Mouse (Mus musculus) embryonic facial prominence, embryonic 15.5 days (tissue): Measurements from ENCODE around the gene Pih1d2. TPM values are rescaled to one million over a fixed set of nuclear protein-coding genes. Genes with fewer than 3 reads are reported as not detected.

ENCODE experiments used
- ATAC-seq: fragments of 200-750 bp; cut with Nextera tagmentation; 2 replicates; pipeline ENCODE4 v1.8.0; 2017; ENCODE audit warnings: low read depth, moderate TSS enrichment; ENCODE audit not compliant: insufficient number of reproducible peaks, low FRiP score, low TSS enrichment
- H3K27ac ChIP-seq: fragments of 300-500 bp; sonication (generic); replicated peaks from 2 replicates; pipeline ENCODE4 v1.5.1; 2015; ENCODE audit warnings: mild to moderate bottlenecking, inconsistent platforms
- H3K27me3 ChIP-seq: fragments of 300-500 bp; sonication (generic); 2 replicates; pipeline ENCODE4 v1.6.1; 2015; ENCODE audit warnings: inconsistent platforms
- H3K36me3 ChIP-seq: fragments of 300-500 bp; sonication (generic); 2 replicates; pipeline ENCODE4 v1.6.1; 2015; ENCODE audit warnings: mild to moderate bottlenecking, inconsistent platforms
- H3K4me1 ChIP-seq: fragments of 300-500 bp; sonication (generic); 2 replicates; pipeline ENCODE4 v1.6.1; 2015; ENCODE audit warnings: inconsistent platforms
- H3K4me2 ChIP-seq: fragments of 300-500 bp; sonication (generic); replicated peaks from 2 replicates; pipeline ENCODE4 v1.6.1; 2015; ENCODE audit warnings: mild to moderate bottlenecking, inconsistent platforms
- H3K4me3 ChIP-seq: fragments of 300-500 bp; sonication (generic); replicated peaks from 2 replicates; pipeline ENCODE4 v1.5.1; 2015; ENCODE audit warnings: mild to moderate bottlenecking, inconsistent platforms
- H3K9ac ChIP-seq: fragments of 300-500 bp; sonication (generic); 2 replicates; pipeline ENCODE4 v1.6.1; 2015; ENCODE audit warnings: inconsistent platforms
- H3K9me3 ChIP-seq: fragments of 300-500 bp; sonication (generic); replicated peaks from 2 replicates; pipeline ENCODE4 v1.6.1; 2016; ENCODE audit warnings: inconsistent platforms
- WGBS: fragments of 180-500 bp; shearing (Covaris S2); methylation state at CpG from one replicate; pipeline ENCODE4 v1.1.7; 2015; 5-methylcytosine and 5-hydroxymethylcytosine counted together
- polyA plus RNA-seq: library from polyadenylated mRNA; unstranded; fragments of >200 nt; fragmentation: Nextera tagmentation; extraction: Ambion mirVana; gene quantifications from 2 replicates; pipeline ENCODE4 v1.2.1, GENCODE M21; 2015

The Pih1d2 gene
- polyA plus RNA-seq: 8.8 and 12.8 TPM in 2 replicates

GRCm38 (mm10) chr9:50616766-50617603, at the start of gene Pih1d2, which contains the start of gene Nkapd1:
TSS of gene Pih1d2 (plus strand) at chr9:50617321.
TSS of gene Nkapd1 (minus strand) at chr9:50617464.
- peaks cover 27% of the 10 kb centered on the region for H3K36me3 ChIP-seq
- H3K9ac ChIP-seq: peak within 1 kb of the TSS; percentile 96
- H3K27ac ChIP-seq: peak within 1 kb of the TSS; percentile 97
- H3K4me3 ChIP-seq: peak within 1 kb of the TSS; percentile 79
- no peaks in the 10 kb centered on the region for H3K27me3 ChIP-seq
- peak within 1 kb of the TSS; percentile 59 for H3K4me2 ChIP-seq
- no peaks in the 10 kb centered on the region for H3K9me3 ChIP-seq
- H3K4me1 ChIP-seq: peaks cover 11% of the 10 kb centered on the region
- peak; percentile 93 for ATAC-seq
- under 1% methylated on average over 80 of the region's 81 CpGs for WGBS

DNA sequence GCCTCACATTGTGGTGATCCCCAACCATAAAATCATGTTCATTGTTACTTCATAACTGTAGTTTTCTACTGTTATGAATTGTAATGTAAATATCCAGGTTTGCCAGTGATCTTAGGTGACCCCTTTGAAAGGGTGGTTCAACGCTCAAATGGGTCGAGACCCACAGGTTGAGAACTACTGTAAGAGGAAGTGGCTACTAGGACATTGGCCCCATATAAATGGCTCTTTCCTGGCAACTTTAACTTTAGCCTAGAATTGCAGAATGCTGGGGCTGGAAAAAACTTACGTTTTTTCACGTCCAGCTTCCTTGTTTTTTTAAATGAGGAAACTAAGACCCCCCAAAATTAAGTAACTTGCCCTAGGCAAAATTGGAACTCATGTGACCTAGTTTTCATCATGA, 49.7 kb upstream of the Pih1d2 start:
- Histone ChIP-seq H3K27ac (no peak overlapping the region), H3K4me3 (no peak overlapping the region), H3K9me3 (no peaks in the 10 kb centered on the region), H3K27me3 (no peaks in the 10 kb centered on the region), H3K4me2 (no peak overlapping the region), H3K36me3 (no peaks in the 10 kb centered on the region), H3K4me1 (no peaks in the 10 kb centered on the region), H3K9ac (no peak overlapping the region)
- WGBS: 82% methylated on average over 4 of the region's 4 CpGs
- ATAC-seq: no peak

- Histone ChIP-seq H3K4me2 (no peak overlapping the region), H3K27me3 (no peaks in the 10 kb centered on the region), H3K9ac (no peak overlapping the region), H3K4me1 (no peaks in the 10 kb centered on the region), H3K9me3 (no peaks in the 10 kb centered on the region), H3K27ac (no peak overlapping the region), H3K4me3 (no peak overlapping the region), H3K36me3 (no peaks in the 10 kb centered on the region)
- 85% methylated on average over 2 of the region's 2 CpGs for WGBS
- no peak for ATAC-seq
Measured at GRCm38 (mm10) chr9:50567881-50568280, 49.2 kb upstream of the Pih1d2 start.

GRCm38 (mm10) chr9:50569599-50570525, 47.3 kb upstream of the Pih1d2 start:
- H3K4me3 ChIP-seq: no peak overlapping the region

DNA sequence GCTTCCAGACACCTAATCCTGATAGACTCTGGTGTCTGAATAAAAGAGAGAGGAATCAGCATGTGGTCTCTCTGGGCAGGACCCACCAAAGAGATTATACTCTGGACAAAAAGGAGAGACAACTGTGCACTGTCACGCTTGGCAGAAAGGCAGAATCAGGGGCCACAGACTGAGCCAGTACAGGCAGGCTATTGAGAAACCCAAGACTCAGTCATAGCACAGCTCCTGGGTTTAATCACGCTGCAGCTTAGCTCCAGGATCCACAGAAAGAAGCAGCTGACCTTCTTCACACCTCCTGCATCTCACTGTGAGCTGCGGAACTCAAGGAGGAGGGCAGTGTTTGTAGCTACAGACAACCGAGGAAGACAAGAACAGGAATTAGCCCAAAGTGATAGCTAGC, 36.8 kb upstream of the Pih1d2 start:
- WGBS: 41% methylated on average over 4 of the region's 4 CpGs
- H3K4me1 ChIP-seq: no peaks in the 10 kb centered on the region
- H3K9ac ChIP-seq: no peak overlapping the region
- no peak overlapping the region for H3K4me3 ChIP-seq
- no peaks in the 10 kb centered on the region for H3K27me3 ChIP-seq
- ATAC-seq: no peak
- no peak overlapping the region for H3K27ac ChIP-seq
- H3K9me3 ChIP-seq: no peaks in the 10 kb centered on the region
- H3K4me2 ChIP-seq: no peak overlapping the region
- no peaks in the 10 kb centered on the region for H3K36me3 ChIP-seq

More at GRCm38 (mm10) chr9:50569599-50570525, 47.3 kb upstream of the Pih1d2 start:
- Histone ChIP-seq H3K9ac (no peak overlapping the region), H3K27me3 (no peaks in the 10 kb centered on the region), H3K36me3 (no peaks in the 10 kb centered on the region), H3K4me1 (no peaks in the 10 kb centered on the region), H3K27ac (no peak overlapping the region), H3K4me2 (no peak overlapping the region), H3K9me3 (no peaks in the 10 kb centered on the region)
- ATAC-seq: no peak
- WGBS: 75% methylated on average over 10 of the region's 10 CpGs

- H3K4me1 ChIP-seq: no peaks in the 10 kb centered on the region
- no peak for ATAC-seq
- H3K36me3 ChIP-seq: no peaks in the 10 kb centered on the region
- H3K4me2 ChIP-seq: no peak overlapping the region
- H3K27ac ChIP-seq: no peak overlapping the region
- no peaks in the 10 kb centered on the region for H3K9me3 ChIP-seq
- H3K4me3 ChIP-seq: no peak overlapping the region
- WGBS: 76% methylated on average over 6 of the region's 6 CpGs
- no peak overlapping the region for H3K9ac ChIP-seq
- no peaks in the 10 kb centered on the region for H3K27me3 ChIP-seq
Measured at GRCm38 (mm10) chr9:50585145-50585818, 31.8 kb upstream of the Pih1d2 start.

DNA sequence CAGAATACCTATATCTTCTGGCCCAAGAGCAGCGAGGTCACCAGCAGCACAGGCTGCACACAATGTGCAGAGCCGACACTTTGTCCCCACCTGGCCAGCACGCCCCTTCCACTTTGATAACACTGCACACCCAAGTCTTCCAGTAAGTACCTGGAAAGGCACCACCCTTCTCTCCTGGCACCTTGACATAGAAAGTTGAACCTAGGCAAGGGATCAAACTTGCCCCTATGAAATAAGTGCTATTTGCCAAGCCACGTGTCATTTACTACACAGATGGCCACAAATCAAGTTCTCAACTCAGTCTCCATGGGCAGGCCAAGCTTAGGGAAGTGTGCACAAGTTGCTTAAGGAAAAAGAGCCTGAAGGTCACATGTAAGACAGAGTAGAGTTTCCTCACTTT, 30.2 kb upstream of the Pih1d2 start:
- WGBS: 72% methylated on average over 4 of the region's 4 CpGs

GRCm38 (mm10) chr9:50590856-50591518, 26.1 kb upstream of the Pih1d2 start:
- Histone ChIP-seq H3K4me2 (no peak overlapping the region), H3K27ac (no peak overlapping the region), H3K4me1 (no peaks in the 10 kb centered on the region), H3K4me3 (no peak overlapping the region), H3K9me3 (no peaks in the 10 kb centered on the region), H3K27me3 (no peaks in the 10 kb centered on the region), H3K9ac (no peak overlapping the region), H3K36me3 (peaks cover 12% of the 10 kb centered on the region)
- no peak for ATAC-seq
- WGBS: 68% methylated on average over 10 of the region's 10 CpGs

More for the DNA sequence above, 30.2 kb upstream of the Pih1d2 start:
- H3K4me3 ChIP-seq: no peak overlapping the region
- H3K9ac ChIP-seq: no peak overlapping the region
- no peaks in the 10 kb centered on the region for H3K36me3 ChIP-seq
- H3K9me3 ChIP-seq: no peaks in the 10 kb centered on the region
- H3K27ac ChIP-seq: no peak overlapping the region
- no peak for ATAC-seq
- H3K27me3 ChIP-seq: no peaks in the 10 kb centered on the region
- no peak overlapping the region for H3K4me2 ChIP-seq
- no peaks in the 10 kb centered on the region for H3K4me1 ChIP-seq

DNA sequence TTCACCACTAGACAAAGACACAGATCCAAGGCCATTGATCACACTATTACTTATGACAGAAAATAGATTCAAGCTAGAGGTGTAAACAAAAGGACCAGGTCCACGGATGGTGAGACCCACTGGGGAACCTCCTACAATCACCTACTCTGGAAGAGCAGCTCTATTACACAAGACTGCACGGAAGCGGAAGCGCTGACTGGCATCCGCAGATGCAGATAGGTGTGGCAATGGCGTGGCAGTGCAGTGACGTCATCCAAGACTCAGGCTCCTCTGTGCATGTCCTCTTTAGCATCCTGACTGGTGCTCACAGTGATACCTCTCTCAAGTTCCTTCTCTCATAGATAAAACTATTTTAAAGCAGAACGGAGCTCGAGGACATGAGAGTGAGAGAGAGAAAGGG, 24.2 kb upstream of the Pih1d2 start:
- H3K36me3 ChIP-seq: peaks cover 30% of the 10 kb centered on the region
- H3K9me3 ChIP-seq: no peaks in the 10 kb centered on the region
- H3K4me1 ChIP-seq: no peaks in the 10 kb centered on the region
- no peak overlapping the region for H3K4me3 ChIP-seq
- no peak overlapping the region for H3K4me2 ChIP-seq
- 88% methylated on average over 9 of the region's 9 CpGs for WGBS
- no peak overlapping the region for H3K9ac ChIP-seq
- no peaks in the 10 kb centered on the region for H3K27me3 ChIP-seq
- no peak overlapping the region for H3K27ac ChIP-seq
- ATAC-seq: no peak

DNA sequence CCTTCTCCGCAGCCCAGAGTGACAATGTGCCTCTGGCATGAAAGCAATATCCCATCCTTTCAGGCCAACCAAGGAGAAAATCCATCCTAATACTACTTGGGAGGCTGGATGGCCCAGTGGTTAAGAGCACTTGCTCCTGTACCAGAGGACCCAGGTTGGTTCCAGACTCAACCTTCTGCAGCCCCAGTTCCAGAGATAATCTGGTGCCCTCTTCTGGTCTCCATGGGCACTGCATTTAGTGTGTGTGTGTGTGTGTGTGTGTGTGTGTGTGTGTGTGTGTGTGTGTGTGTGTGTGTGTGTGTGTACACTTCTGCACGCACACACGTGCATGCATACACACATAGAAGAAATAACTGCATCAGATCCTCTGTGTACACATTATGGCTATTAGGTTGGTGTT, 23.6 kb upstream of the Pih1d2 start:
- no peaks in the 10 kb centered on the region for H3K9me3 ChIP-seq
- no peak overlapping the region for H3K9ac ChIP-seq
- H3K4me3 ChIP-seq: no peak overlapping the region
- H3K27me3 ChIP-seq: no peaks in the 10 kb centered on the region
- no peak overlapping the region for H3K27ac ChIP-seq
- 66% methylated on average over 3 of the region's 3 CpGs for WGBS
- no peak for ATAC-seq
- H3K36me3 ChIP-seq: peaks cover 36% of the 10 kb centered on the region
- H3K4me1 ChIP-seq: no peaks in the 10 kb centered on the region
- H3K4me2 ChIP-seq: no peak overlapping the region
